Comparison of ENCODE assay signal across 19 mouse cellular contexts in genomic region chr11:53184046-53184445, GRCm38 (mm10).
A peak's percentile ranks its signal among the peaks of the same experiment; 100 is the strongest.
DNase-seq lines count a peak whose midpoint lies in the region; ATAC-seq and TF ChIP-seq lines count a peak whose summit lies in the region.
"Had no signal": no experiment of that assay in that cellular context is flagged by ENCODE, and none has a peak within 500 bp of the region (broad histone marks: within the 10 kb centered on the region; RNA-seq: fewer than 3 reads in every experiment).

No protein-coding gene starts in this region.

- H3K4me2 ChIP-seq in liver, embryonic 16.5 days (ENCODE audit: low read depth, low read length) = no peak overlapping the region
- no peak overlapping the region for H3K4me2 ChIP-seq in lung, embryonic 14.5 days
- H3K4me2 ChIP-seq: embryonic facial prominence, embryonic 12.5 days; forebrain, embryonic 13.5 days; forebrain, embryonic 15.5 days had no signal

- H3K9ac ChIP-seq in liver, embryonic 16.5 days (ENCODE audit: low read depth, low read length) = no peak overlapping the region
- H3K9ac ChIP-seq in lung, embryonic 14.5 days = no peak overlapping the region
- H3K9ac ChIP-seq: embryonic facial prominence, embryonic 12.5 days; forebrain, embryonic 13.5 days; forebrain, embryonic 15.5 days had no signal

- peak; percentile 41 for ATAC-seq in liver, embryonic 16.5 days (ENCODE audit: low read depth)
- ATAC-seq in lung, embryonic 14.5 days (ENCODE audit: insufficient read depth) = no peak
- ATAC-seq: forebrain, embryonic 13.5 days; forebrain, embryonic 15.5 days had no signal

- H3K27ac ChIP-seq in liver, embryonic 16.5 days (ENCODE audit: low read length) = no peak overlapping the region
- no peak overlapping the region for H3K27ac ChIP-seq in lung, embryonic 14.5 days (ENCODE audit: low read depth)
- peak overlapping the region; percentile 71 for H3K27ac ChIP-seq in spleen, adult 2 months (ENCODE audit: insufficient read depth, low read length)
- H3K27ac ChIP-seq: embryonic facial prominence, embryonic 10.5 days; embryonic facial prominence, embryonic 12.5 days; forebrain, embryonic 13.5 days; forebrain, embryonic 15.5 days had no signal

- TF ChIP-seq CTCF in lung, embryonic 14.5 days (IDR thresholded peaks at IDR 0.05; ENCODE audit: low read depth) = no peak
- no peak for TF ChIP-seq CTCF in spleen, adult 2 months (IDR thresholded peaks at IDR 0.05; ENCODE audit: extremely low read depth, insufficient read depth, insufficient read length, insufficient replicate concordance)

- DNase-seq in liver = no peak
- peak; percentile 1 for DNase-seq in lung, embryonic 14.5 days
- DNase-seq in lung, postnatal 25 days (ENCODE audit: low spot score) = no peak
- no peak for DNase-seq in spleen, adult 2 months (ENCODE audit: low read depth in 1 of 2, low spot score in 2 of 2)
- DNase-seq in spleen, postnatal 10 days (ENCODE audit: low spot score in 2 of 2) = no peak
- no peak for DNase-seq in right cerebral cortex, postnatal 36 days (ENCODE audit: low spot score in 2 of 2)
- DNase-seq: adrenal gland, adult 2 months; adrenal gland, postnatal 10 days; adrenal gland, postnatal 25 days; cerebellum, adult 11-12 months; cerebellum, adult 2 months; cerebellum, adult 9-10 months; cerebellum, postnatal 10 days; cerebellum, postnatal 25 days had no signal

- no peaks in the 10 kb centered on the region for H3K9me3 ChIP-seq in liver, embryonic 16.5 days (replicated peaks; ENCODE audit: control insufficient read depth, low read length)
- no peaks in the 10 kb centered on the region for H3K9me3 ChIP-seq in lung, embryonic 14.5 days (ENCODE audit: low read depth, low read length)
- H3K9me3 ChIP-seq: embryonic facial prominence, embryonic 10.5 days; embryonic facial prominence, embryonic 12.5 days; forebrain, embryonic 13.5 days; forebrain, embryonic 15.5 days had no signal

- TF ChIP-seq POLR2A in spleen, adult 2 months (IDR thresholded peaks at IDR 0.05; ENCODE audit: low read depth, low read length) = no peak

- no peaks in the 10 kb centered on the region for H3K36me3 ChIP-seq in liver, embryonic 16.5 days (ENCODE audit: control insufficient read depth, insufficient read depth)
- no peaks in the 10 kb centered on the region for H3K36me3 ChIP-seq in lung, embryonic 14.5 days (ENCODE audit: insufficient read depth)
- H3K36me3 ChIP-seq in spleen, adult 2 months (ENCODE audit: control insufficient read depth, insufficient read depth, low read length) = no peaks in the 10 kb centered on the region
- H3K36me3 ChIP-seq: embryonic facial prominence, embryonic 10.5 days; embryonic facial prominence, embryonic 12.5 days; forebrain, embryonic 15.5 days had no signal

- H3K4me3 ChIP-seq in liver, embryonic 16.5 days (ENCODE audit: low read depth, low read length) = no peak overlapping the region
- no peak overlapping the region for H3K4me3 ChIP-seq in lung, embryonic 14.5 days (ENCODE audit: low read depth, low read length)
- H3K4me3 ChIP-seq in spleen, adult 2 months (ENCODE audit: extremely low read depth, insufficient read depth, insufficient read length) = no peak overlapping the region
- H3K4me3 ChIP-seq: embryonic facial prominence, embryonic 10.5 days; embryonic facial prominence, embryonic 12.5 days; forebrain, embryonic 13.5 days; forebrain, embryonic 15.5 days had no signal

- 55% methylated on average over 7 of the region's 7 CpGs for whole genome bisulfite sequencing in liver, embryonic 16.5 days (ENCODE audit: insufficient replicate concordance)
- WGBS in lung, embryonic 14.5 days = 78% methylated on average over 7 of the region's 7 CpGs
- WGBS in spleen, adult 2 months = 89% methylated on average over 7 of the region's 7 CpGs

- no peaks in the 10 kb centered on the region for H3K27me3 ChIP-seq in liver, embryonic 16.5 days (ENCODE audit: control insufficient read depth, insufficient read depth, low read depth, low read length)
- H3K27me3 ChIP-seq in lung, embryonic 14.5 days (ENCODE audit: insufficient read depth, low read length) = no peaks in the 10 kb centered on the region
- no peaks in the 10 kb centered on the region for H3K27me3 ChIP-seq in spleen, adult 2 months (ENCODE audit: control insufficient read depth, insufficient read depth, low read length)
- H3K27me3 ChIP-seq: embryonic facial prominence, embryonic 12.5 days; forebrain, embryonic 13.5 days; forebrain, embryonic 15.5 days had no signal

- peaks cover 3% of the 10 kb centered on the region; the same call in 1 of the 2 replicates for H3K4me1 ChIP-seq in liver, embryonic 16.5 days (ENCODE audit: control insufficient read depth, low read depth, low read length)
- no peaks in the 10 kb centered on the region for H3K4me1 ChIP-seq in lung, embryonic 14.5 days (ENCODE audit: insufficient read depth)
- H3K4me1 ChIP-seq in spleen, adult 2 months (ENCODE audit: control insufficient read depth, insufficient read depth, insufficient read length) = peaks cover 36% of the 10 kb centered on the region; the same call in 1 of the 2 replicates
- H3K4me1 ChIP-seq: embryonic facial prominence, embryonic 12.5 days had no signal
